Mouse (Mus musculus) telencephalon, adult 2 months (tissue): ENCODE data around the gene Ankrd44.

Experiments
- DNase-seq: peaks from one replicate; pipeline ENCODE4 v3.0.0-alpha.2; 2011; ENCODE audit warnings: low read depth, low spot score

The Ankrd44 gene

GRCm38 (mm10) chr1:54888449-54888848, 37.7 kb downstream of the Ankrd44 start:
- no peak for DNase-seq

- no peak for DNase-seq
Measured at GRCm38 (mm10) chr1:54887873-54888272, 38.3 kb downstream of the Ankrd44 start.

GRCm38 (mm10) chr1:54882856-54883467, 43.2 kb downstream of the Ankrd44 start:
- DNase-seq = no peak

- DNase-seq = no peak
Measured at GRCm38 (mm10) chr1:54881523-54881922, 44.7 kb downstream of the Ankrd44 start.

- DNase-seq = no peak
Measured at GRCm38 (mm10) chr1:54877423-54878073, 48.6 kb downstream of the Ankrd44 start.

GRCm38 (mm10) chr1:54877014-54877413, 49.2 kb downstream of the Ankrd44 start:
- no peak for DNase-seq

GRCm38 (mm10) chr1:54874094-54874493, 52.1 kb downstream of the Ankrd44 start:
- no peak for DNase-seq

GRCm38 (mm10) chr1:54872857-54873616, 53.1 kb downstream of the Ankrd44 start:
- no peak for DNase-seq

GRCm38 (mm10) chr1:54871321-54871720, 54.9 kb downstream of the Ankrd44 start:
- no peak for DNase-seq

- DNase-seq = no peak
Measured at GRCm38 (mm10) chr1:54870634-54871033, 55.6 kb downstream of the Ankrd44 start.

GRCm38 (mm10) chr1:54867226-54867625, 59.0 kb downstream of the Ankrd44 start:
- DNase-seq = no peak

- no peak for DNase-seq
Measured at GRCm38 (mm10) chr1:54866131-54866530, 60.1 kb downstream of the Ankrd44 start.

GRCm38 (mm10) chr1:54864928-54865652, 61.1 kb downstream of the Ankrd44 start:
- no peak for DNase-seq

- DNase-seq = no peak
Measured at GRCm38 (mm10) chr1:54860361-54860760, 65.8 kb downstream of the Ankrd44 start.

- DNase-seq = no peak
Measured at GRCm38 (mm10) chr1:54859876-54860275, 66.3 kb downstream of the Ankrd44 start.

- DNase-seq = no peak
Measured at GRCm38 (mm10) chr1:54858898-54859297, 67.3 kb downstream of the Ankrd44 start.

- DNase-seq = no peak
Measured at GRCm38 (mm10) chr1:54856502-54856901, 69.7 kb downstream of the Ankrd44 start.

GRCm38 (mm10) chr1:54855970-54856369, 70.2 kb downstream of the Ankrd44 start:
- no peak for DNase-seq

GRCm38 (mm10) chr1:54854388-54854787, 71.8 kb downstream of the Ankrd44 start:
- no peak for DNase-seq

- no peak for DNase-seq
Measured at GRCm38 (mm10) chr1:54853311-54854000, 72.7 kb downstream of the Ankrd44 start.

GRCm38 (mm10) chr1:54851610-54852009, 74.6 kb downstream of the Ankrd44 start:
- DNase-seq = no peak
